Mouse (Mus musculus) brown adipose tissue, adult 24 weeks (tissue): ENCODE data around the gene Corin. TPM values are rescaled to one million over a fixed set of nuclear protein-coding genes. Genes with fewer than 3 reads are reported as not detected.

Experiments used
- H3K27ac ChIP-seq: fragments of 200-500 bp; replicated peaks from 2 replicates; pipeline ENCODE4 v1.5.1; 2012; ENCODE audit warnings: low read depth, mild to moderate bottlenecking, low read length
- H3K4me1 ChIP-seq: fragments of 200-500 bp; 2 replicates; pipeline ENCODE4 v1.6.1; 2012; ENCODE audit warnings: low read length, mixed read lengths; ENCODE audit not compliant: control insufficient read depth, insufficient read depth, insufficient read length
- H3K4me3 ChIP-seq: fragments of 200-500 bp; 2 replicates; pipeline ENCODE4 v1.5.1; 2012; ENCODE audit warnings: low read depth, mild to moderate bottlenecking, low read length, moderate library complexity; ENCODE audit not compliant: insufficient read depth
- polyA plus RNA-seq: library from polyadenylated mRNA; stranded (reverse); fragments of >200 nt; gene quantifications from 2 replicates; pipeline ENCODE4 v1.2.4, GENCODE M21; 2012; ENCODE audit not compliant: missing spikeins, insufficient read depth, insufficient read length

The Corin gene
- polyA plus RNA-seq, 1 experiment: not detected

- no peak overlapping the region for H3K27ac ChIP-seq
- no peak overlapping the region for H3K4me3 ChIP-seq
- H3K4me1 ChIP-seq: no peaks in the 10 kb centered on the region
These were observed 44.7 kb downstream of the Corin start for GRCm38 (mm10) chr5:72459374-72460112.

- no peak overlapping the region for H3K4me3 ChIP-seq
- no peak overlapping the region for H3K27ac ChIP-seq
These were observed 50.6 kb downstream of the Corin start for GRCm38 (mm10) chr5:72453690-72454089.

GRCm38 (mm10) chr5:72453176-72453575 is 51.1 kb downstream of the Corin start:
- H3K4me3 ChIP-seq: no peak overlapping the region
- no peak overlapping the region for H3K27ac ChIP-seq
- H3K4me1 ChIP-seq: no peaks in the 10 kb centered on the region

More at GRCm38 (mm10) chr5:72453690-72454089, 50.6 kb downstream of the Corin start:
- H3K4me1 ChIP-seq: no peaks in the 10 kb centered on the region

- Histone ChIP-seq H3K4me3 (no peak overlapping the region), H3K27ac (no peak overlapping the region)
These were observed 51.5 kb downstream of the Corin start for GRCm38 (mm10) chr5:72452750-72453149.

GRCm38 (mm10) chr5:72448846-72449245 is 55.4 kb downstream of the Corin start:
- Histone ChIP-seq H3K4me3 (no peak overlapping the region), H3K4me1 (no peaks in the 10 kb centered on the region), H3K27ac (no peak overlapping the region)

More at GRCm38 (mm10) chr5:72452750-72453149, 51.5 kb downstream of the Corin start:
- H3K4me1 ChIP-seq: no peaks in the 10 kb centered on the region

GRCm38 (mm10) chr5:72446104-72446503 is 58.2 kb downstream of the Corin start:
- no peak overlapping the region for H3K27ac ChIP-seq
- H3K4me3 ChIP-seq: no peak overlapping the region
- no peaks in the 10 kb centered on the region for H3K4me1 ChIP-seq

- Histone ChIP-seq H3K4me1 (no peaks in the 10 kb centered on the region), H3K27ac (no peak overlapping the region), H3K4me3 (no peak overlapping the region)
These were observed 60.3 kb downstream of the Corin start for GRCm38 (mm10) chr5:72443946-72444345.

- Histone ChIP-seq H3K4me3 (no peak overlapping the region), H3K27ac (no peak overlapping the region), H3K4me1 (no peaks in the 10 kb centered on the region)
These were observed 61.3 kb downstream of the Corin start for GRCm38 (mm10) chr5:72443007-72443406.

- no peak overlapping the region for H3K27ac ChIP-seq
- H3K4me1 ChIP-seq: no peaks in the 10 kb centered on the region
- H3K4me3 ChIP-seq: no peak overlapping the region
These were observed 63.1 kb downstream of the Corin start for GRCm38 (mm10) chr5:72441181-72441580.

GRCm38 (mm10) chr5:72435085-72435484 is 69.2 kb downstream of the Corin start:
- no peak overlapping the region for H3K4me3 ChIP-seq
- no peaks in the 10 kb centered on the region for H3K4me1 ChIP-seq
- H3K27ac ChIP-seq: no peak overlapping the region

GRCm38 (mm10) chr5:72431856-72432255 is 72.4 kb downstream of the Corin start:
- Histone ChIP-seq H3K27ac (no peak overlapping the region), H3K4me1 (no peaks in the 10 kb centered on the region), H3K4me3 (no peak overlapping the region)

GRCm38 (mm10) chr5:72427556-72427955 is 76.7 kb downstream of the Corin start:
- H3K27ac ChIP-seq: no peak overlapping the region
- no peaks in the 10 kb centered on the region for H3K4me1 ChIP-seq
- H3K4me3 ChIP-seq: no peak overlapping the region

GRCm38 (mm10) chr5:72425342-72426010 is 78.8 kb downstream of the Corin start:
- Histone ChIP-seq H3K4me1 (no peaks in the 10 kb centered on the region), H3K27ac (no peak overlapping the region), H3K4me3 (no peak overlapping the region)

- Histone ChIP-seq H3K4me1 (no peaks in the 10 kb centered on the region), H3K4me3 (no peak overlapping the region), H3K27ac (no peak overlapping the region)
These were observed 92.4 kb downstream of the Corin start for GRCm38 (mm10) chr5:72411874-72412329.

- no peaks in the 10 kb centered on the region for H3K4me1 ChIP-seq
- H3K4me3 ChIP-seq: no peak overlapping the region
- no peak overlapping the region for H3K27ac ChIP-seq
These were observed 93.4 kb downstream of the Corin start for GRCm38 (mm10) chr5:72410841-72411240.

- Histone ChIP-seq H3K4me3 (no peak overlapping the region), H3K4me1 (no peaks in the 10 kb centered on the region)
These were observed 100.9 kb downstream of the Corin start for GRCm38 (mm10) chr5:72403376-72403775.

More at GRCm38 (mm10) chr5:72403376-72403775, 100.9 kb downstream of the Corin start:
- H3K27ac ChIP-seq: no peak overlapping the region
